Mouse (Mus musculus) E14TG2a.4 (cell line): Measurements from ENCODE around the gene Rplp2.

Source experiments
- CTCF ChIP-seq: conservative IDR thresholded peaks from 2 replicates; pipeline ENCODE4 v1.5.1; 2014; ENCODE audit warnings: low read length
- NANOG ChIP-seq: IDR thresholded peaks from 2 replicates; pipeline ENCODE4 v1.6.1; 2014; ENCODE audit warnings: borderline replicate concordance, low read length, mixed read lengths

GRCm38 (mm10) chr7:141460001-141460390 is 12.8 kb downstream of the Rplp2 start:
- no peak for TF ChIP-seq CTCF
- TF ChIP-seq NANOG, result no peak
